Comparison of ENCODE assay signal across 7 mouse cellular contexts in the genomic region with DNA sequence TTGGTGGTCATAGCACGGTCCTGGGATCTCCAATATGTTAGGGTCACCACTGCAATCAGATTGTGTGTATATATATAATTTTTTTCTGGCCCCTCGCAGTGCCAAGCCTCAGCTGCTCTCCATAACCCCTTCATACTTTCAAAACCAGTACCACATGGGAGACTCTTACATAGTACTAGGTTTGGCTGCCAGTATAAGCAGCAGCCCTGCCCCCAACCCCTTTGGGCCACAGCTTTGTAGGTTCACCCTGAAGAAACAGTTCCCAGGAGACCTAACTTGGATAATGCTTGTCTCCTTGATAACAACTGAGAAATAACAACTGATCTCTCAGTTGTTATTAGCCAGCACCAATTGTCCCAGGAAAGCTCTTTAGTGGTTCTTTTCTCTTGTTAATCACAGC.
"Had no signal": no experiment of that assay in that cellular context is flagged by ENCODE, and none has a peak within 500 bp of the region (broad histone marks: within the 10 kb centered on the region; RNA-seq: fewer than 3 reads in every experiment).

No protein-coding gene starts in this region.

- DNase-seq: lung, adult 2 months; lung, postnatal 14 days; lung, postnatal 36 days; right cerebral cortex, postnatal 14 days; thymus, adult 2 months; thymus, postnatal 25 days; thymus, postnatal 4 days had no signal
